Mouse (Mus musculus): ENCODE measurements around the gene Exph5. TPM values are rescaled to one million over a fixed set of nuclear protein-coding genes. Genes with fewer than 3 reads are reported as not detected.
A peak's percentile ranks its signal among the peaks of the same experiment; 100 is the strongest.

Exph5 gene
- total RNA-seq, 2 experiments from 2014 or later: 27.4 to 33.4 TPM

DNA sequence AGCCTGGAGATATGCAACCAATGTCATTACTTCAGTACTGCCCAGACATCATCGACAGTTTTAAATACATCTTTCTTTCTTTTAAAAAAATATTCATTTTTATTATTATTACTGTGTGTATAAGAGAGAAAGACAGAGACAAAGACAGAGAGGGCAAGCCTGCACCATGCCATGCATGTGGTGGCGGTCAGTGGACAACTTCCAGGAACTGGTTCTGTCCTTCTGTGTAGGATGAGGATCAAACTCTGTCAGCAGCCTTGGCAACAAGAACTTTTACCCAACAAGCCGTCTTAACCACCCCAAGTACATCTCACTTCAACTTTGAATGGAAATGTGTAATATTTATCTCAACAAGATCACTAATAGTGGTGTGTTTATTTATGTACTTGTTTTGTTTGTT, 40.5 kb downstream of the Exph5 start:
- 0 out of 2 replicates have a peak overlapping the region, but pooled peaks have one; percentile 24 for H3K27ac ChIP-seq
- peak overlapping the region; percentile 51 for H3K4me3 ChIP-seq
- no peak for DNase-seq (ENCODE audit: extremely low spot score in 1 of 2, low spot score in 2 of 2)
- no peak for TF ChIP-seq CTCF (IDR thresholded peaks at IDR 0.05)
- intact Hi-C loops (cut with DNase I): no loop called here

DNA sequence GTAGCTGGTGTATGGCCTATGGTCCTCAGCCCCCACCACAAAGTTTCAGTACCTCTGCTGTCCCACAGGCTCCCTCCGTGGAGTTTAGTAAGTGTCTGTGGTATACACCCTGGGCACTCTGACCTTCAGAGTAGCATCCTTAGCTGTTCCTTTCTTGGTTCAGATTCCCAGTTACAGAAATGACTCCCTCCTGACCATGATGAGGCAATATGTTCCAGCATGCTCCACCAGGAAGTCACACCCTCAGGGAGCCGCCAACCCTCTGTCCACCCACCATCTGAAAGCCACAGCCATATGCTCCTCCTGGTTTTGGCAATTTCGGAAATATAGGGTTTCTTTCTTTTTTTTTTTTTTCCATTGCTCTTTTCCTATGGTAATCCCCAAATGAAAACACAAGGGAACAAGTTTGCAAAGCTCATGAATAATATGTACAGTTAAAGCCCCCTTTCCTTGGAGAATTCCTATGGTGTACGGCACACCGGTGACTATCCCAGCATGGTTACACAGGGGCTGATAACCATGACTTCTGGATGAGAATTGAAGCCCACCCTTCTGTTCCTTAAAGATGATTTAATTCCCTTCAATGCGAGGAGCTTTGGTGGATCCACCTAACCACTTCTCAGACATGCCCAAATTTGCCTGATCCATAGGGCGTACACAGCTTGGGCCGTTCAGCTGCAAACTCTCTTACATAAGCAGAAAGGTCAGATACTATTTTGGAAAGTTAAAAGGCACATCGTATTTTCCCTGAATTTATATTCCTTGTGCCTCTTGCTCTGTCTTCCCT, 43.4 kb downstream of the Exph5 start:
- Histone ChIP-seq H3K27ac (peak overlapping the region; percentile 29; the same call in 1 of the 2 replicates), H3K4me3 (no peak overlapping the region)
- peak; percentile 22 to 47 for DNase-seq (ENCODE audit: extremely low spot score in 1 of 2, low spot score in 2 of 2)
- intact Hi-C loops (cut with DNase I): loop anchor here (1.0 to 5.0 kb wide), 5 partner anchors 17 to 88 kb away; partner anchors contain the start of gene Kdelc2
- TF ChIP-seq CTCF (IDR thresholded peaks at IDR 0.05): no peak

DNA sequence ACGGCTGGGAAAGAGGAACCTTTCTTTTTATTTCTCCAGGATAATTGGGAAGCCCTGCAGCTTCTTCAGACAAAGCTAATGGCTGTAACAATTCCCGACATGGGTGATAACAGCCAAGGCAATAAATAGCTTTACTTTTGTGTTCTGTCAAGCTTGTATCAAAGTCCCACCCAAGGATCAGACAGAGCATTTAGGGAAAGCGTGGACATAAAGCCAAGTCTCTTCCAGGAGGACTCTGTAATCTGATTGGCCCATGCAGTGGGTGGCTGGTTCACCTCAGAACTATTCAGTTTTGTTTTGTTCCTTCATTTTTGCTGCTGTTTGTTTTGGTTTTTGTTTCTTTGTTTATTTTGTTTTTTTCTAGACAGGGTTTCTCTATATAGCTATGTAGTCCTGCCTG, 44.3 kb downstream of the Exph5 start:
- no peak overlapping the region for H3K27ac ChIP-seq
- TF ChIP-seq CTCF (IDR thresholded peaks at IDR 0.05): no peak
- intact Hi-C loops (cut with DNase I): loop anchor here (2.0 to 5.0 kb wide), 4 partner anchors 39 to 89 kb away; partner anchors contain the start of gene Kdelc2
- DNase-seq (ENCODE audit: extremely low spot score in 1 of 2, low spot score in 2 of 2): no peak
- no peak overlapping the region for H3K4me3 ChIP-seq

DNA sequence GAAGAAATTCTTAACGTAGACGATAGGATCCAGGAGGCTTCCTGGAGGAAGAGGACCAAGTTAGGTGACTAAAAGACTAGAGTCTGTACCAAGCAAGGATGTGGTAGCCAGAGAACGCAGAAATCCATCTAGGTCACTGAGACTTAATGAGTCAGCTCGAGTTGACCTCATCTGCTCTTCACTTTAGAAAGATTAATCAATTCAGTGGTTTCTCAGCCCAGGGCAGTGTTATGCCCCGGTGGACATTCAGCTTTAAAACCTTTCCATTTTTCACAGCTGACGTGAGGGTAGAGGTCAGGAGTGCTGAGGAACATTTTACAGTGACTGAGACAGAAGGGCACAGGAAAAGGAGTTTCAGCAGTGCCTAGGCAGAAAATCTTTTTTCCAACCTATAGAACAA, 44.9 kb downstream of the Exph5 start:
- Histone ChIP-seq H3K27ac (no peak overlapping the region), H3K4me3 (no peak overlapping the region)
- intact Hi-C loops (cut with DNase I): loop anchor here (5.0 kb wide), 1 partner anchor 74 kb away; no protein-coding TSS in a partner anchor
- no peak for DNase-seq (ENCODE audit: extremely low spot score in 1 of 2, low spot score in 2 of 2)
- TF ChIP-seq CTCF (IDR thresholded peaks at IDR 0.05): no peak

DNA sequence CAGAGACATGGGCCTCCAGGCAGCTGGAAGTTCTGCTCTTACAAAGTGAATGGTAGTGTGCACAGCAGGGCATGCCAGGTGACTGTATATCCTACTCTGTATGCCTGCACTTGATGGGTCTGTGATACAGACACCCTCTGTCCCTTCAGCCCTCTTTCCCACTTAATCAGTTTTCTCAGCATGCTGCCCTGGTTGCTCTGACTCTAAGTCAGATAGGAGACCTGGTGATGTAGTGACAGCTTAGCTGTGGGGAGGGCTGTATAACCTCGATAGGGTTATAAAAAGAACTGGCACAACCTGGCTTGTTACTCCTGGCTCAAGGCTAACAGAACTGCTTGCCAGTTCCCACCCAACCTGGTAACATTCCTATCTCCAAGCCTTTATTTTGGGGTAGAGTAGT, 47.7 kb downstream of the Exph5 start:
- intact Hi-C loops (cut with DNase I): loop anchor here (5.0 kb wide), 1 partner anchor 77 kb away; no protein-coding TSS in a partner anchor
- no peak for TF ChIP-seq CTCF (IDR thresholded peaks at IDR 0.05)
- no peak for DNase-seq (ENCODE audit: extremely low spot score in 1 of 2, low spot score in 2 of 2)
- Histone ChIP-seq H3K27ac (no peak overlapping the region), H3K4me3 (no peak overlapping the region)

- no peak for TF ChIP-seq CTCF (IDR thresholded peaks at IDR 0.05)
- intact Hi-C loops (cut with DNase I): no loop called here
- DNase-seq (ENCODE audit: extremely low spot score in 1 of 2, low spot score in 2 of 2): no peak
- H3K27ac ChIP-seq: no peak overlapping the region
- H3K4me3 ChIP-seq: no peak overlapping the region
These were observed 48.9 kb downstream of the Exph5 start for GRCm38 (mm10) chr9:53350331-53350730.

GRCm38 (mm10) chr9:53351899-53352298, 50.4 kb downstream of the Exph5 start:
- H3K27ac ChIP-seq: no peak overlapping the region
- TF ChIP-seq CTCF (IDR thresholded peaks at IDR 0.05): no peak
- no peak for DNase-seq (ENCODE audit: extremely low spot score in 1 of 2, low spot score in 2 of 2)
- intact Hi-C loops (cut with DNase I): no loop called here
- no peak overlapping the region for H3K4me3 ChIP-seq

DNA sequence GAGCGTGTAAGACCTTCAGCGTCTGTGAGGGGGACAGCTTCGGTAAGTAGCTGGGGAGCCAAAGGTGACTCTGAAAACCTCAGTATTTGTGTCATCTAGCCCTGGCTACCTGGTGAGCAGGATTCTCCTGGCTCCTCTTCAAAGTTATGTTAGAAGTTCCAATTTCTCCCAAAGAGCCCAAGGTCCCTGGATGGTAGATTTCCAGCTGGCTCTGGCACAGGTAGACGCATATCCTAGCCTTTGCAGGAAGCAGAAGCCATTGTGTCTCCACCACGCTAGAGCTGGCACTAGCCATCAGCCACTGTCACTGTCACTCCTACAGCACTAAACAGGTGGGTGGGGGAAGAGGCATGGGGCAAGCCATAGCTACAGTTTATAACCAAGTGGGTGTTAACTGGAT, 51.7 kb downstream of the Exph5 start:
- no peak for TF ChIP-seq CTCF (IDR thresholded peaks at IDR 0.05)
- intact Hi-C loops (cut with DNase I): no loop called here
- no peak for DNase-seq (ENCODE audit: extremely low spot score in 1 of 2, low spot score in 2 of 2)
- H3K4me3 ChIP-seq: no peak overlapping the region
- no peak overlapping the region for H3K27ac ChIP-seq

DNA sequence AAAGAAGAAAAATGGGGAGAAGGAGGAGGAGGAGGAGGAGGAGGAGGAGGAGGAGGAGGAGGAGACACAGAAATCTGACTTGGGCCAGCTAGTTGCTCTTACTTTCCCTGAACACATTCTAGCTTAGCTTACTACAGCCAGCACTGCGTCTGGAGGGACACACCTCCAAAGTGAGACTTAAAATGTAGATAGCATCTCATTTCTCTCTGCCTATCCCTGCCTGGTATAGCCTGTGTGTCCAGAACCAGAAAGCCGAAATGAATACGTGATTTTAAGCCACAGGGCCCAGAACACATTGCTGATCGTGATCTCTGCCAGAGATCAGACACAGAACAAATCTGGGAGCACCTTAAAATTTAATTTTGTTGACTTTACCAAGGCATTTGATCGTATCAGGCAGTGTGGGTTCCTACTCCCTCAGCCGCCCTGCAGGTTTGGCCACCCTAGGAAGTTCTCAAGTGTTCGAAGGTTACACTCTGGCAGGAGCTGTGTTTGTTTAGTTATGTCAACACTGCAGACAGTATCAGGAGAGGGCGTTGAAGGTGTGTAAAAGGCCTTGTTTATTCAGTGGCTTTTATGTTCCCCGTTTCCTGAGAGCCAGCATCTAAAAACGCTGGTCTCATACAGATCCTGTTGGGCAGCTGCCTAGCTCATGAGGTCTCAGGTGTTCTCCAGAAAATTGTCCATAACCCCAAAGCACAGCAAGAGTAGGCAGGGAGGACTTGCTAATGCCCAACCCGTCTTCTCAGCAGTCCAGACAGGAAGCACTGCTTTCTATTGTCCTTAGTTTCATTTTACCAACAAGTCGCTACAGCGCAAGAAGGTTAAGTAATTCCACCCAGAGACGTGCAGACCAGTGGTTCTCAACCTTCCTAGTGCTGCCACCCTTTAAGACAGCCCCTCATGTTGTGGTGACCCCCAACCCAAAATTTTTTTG, 55.0 kb downstream of the Exph5 start:
- intact Hi-C loops (cut with DNase I): no loop called here
- no peak overlapping the region for H3K27ac ChIP-seq
- DNase-seq (ENCODE audit: extremely low spot score in 1 of 2, low spot score in 2 of 2): no peak
- no peak for TF ChIP-seq CTCF (IDR thresholded peaks at IDR 0.05)
- no peak overlapping the region for H3K4me3 ChIP-seq

GRCm38 (mm10) chr9:53371339-53371738, 69.9 kb downstream of the Exph5 start:
- TF ChIP-seq CTCF (IDR thresholded peaks at IDR 0.05): no peak
- no peak overlapping the region for H3K4me3 ChIP-seq
- no peak overlapping the region for H3K27ac ChIP-seq
- intact Hi-C loops (cut with DNase I): no loop called here
- DNase-seq (ENCODE audit: extremely low spot score in 1 of 2, low spot score in 2 of 2): no peak

DNA sequence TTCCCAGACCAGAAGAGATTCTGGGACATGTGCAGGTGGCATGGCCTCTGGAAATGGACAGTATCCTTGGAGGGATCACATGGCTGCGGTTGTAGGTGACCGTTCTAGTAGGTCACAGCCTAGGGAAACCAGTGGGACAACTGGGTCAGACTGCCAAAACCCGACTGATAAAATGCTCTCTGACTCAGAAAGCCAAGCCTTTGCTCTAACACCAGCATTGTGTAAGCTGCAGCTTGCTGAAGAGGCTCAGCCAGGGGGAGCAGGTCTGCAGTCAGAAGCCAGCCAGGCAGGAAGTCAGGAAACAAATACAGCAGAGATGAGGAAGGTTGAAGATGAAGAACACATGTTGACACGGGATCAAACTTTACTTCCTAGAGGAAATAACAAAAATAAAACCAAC, 74.4 kb downstream of the Exph5 start:
- no peak overlapping the region for H3K4me3 ChIP-seq
- no peak overlapping the region for H3K27ac ChIP-seq
- TF ChIP-seq CTCF (IDR thresholded peaks at IDR 0.05): no peak
- intact Hi-C loops (cut with DNase I): no loop called here
- no peak for DNase-seq (ENCODE audit: extremely low spot score in 1 of 2, low spot score in 2 of 2)

DNA sequence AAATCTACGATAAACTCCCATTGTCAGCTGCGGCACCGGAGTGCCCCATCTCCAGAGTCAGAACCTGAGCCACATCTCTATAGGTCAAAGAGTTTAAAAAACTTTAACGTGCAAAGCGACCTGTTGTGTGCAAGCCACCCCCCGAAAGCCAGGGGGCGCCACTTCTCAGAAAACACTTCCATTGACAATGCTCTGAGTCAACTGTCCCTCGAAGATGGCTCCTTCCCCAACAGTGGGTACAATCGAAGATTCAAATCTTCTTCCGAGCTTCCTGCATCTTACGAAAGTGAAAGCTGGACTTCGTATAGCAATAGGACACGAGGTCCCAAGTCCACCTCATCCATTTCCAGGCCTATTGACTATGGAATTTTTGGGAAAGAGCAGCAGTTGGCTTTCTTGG, 75.3 kb downstream of the Exph5 start:
- H3K27ac ChIP-seq: no peak overlapping the region
- intact Hi-C loops (cut with DNase I): no loop called here
- peak; percentile 49 for TF ChIP-seq CTCF (IDR thresholded peaks at IDR 0.05)
- no peak overlapping the region for H3K4me3 ChIP-seq
- DNase-seq (ENCODE audit: extremely low spot score in 1 of 2, low spot score in 2 of 2): no peak

Data from left cerebral cortex, adult 2 months (tissue).